Mouse (Mus musculus): ENCODE measurements at regions not wholly inside any gene's neighbourhood (a gene's known extent, or its start where the extent isn't known, plus 50 kb on each side); places are given as distances from the start of the nearest gene placed in this dataset.

DNA sequence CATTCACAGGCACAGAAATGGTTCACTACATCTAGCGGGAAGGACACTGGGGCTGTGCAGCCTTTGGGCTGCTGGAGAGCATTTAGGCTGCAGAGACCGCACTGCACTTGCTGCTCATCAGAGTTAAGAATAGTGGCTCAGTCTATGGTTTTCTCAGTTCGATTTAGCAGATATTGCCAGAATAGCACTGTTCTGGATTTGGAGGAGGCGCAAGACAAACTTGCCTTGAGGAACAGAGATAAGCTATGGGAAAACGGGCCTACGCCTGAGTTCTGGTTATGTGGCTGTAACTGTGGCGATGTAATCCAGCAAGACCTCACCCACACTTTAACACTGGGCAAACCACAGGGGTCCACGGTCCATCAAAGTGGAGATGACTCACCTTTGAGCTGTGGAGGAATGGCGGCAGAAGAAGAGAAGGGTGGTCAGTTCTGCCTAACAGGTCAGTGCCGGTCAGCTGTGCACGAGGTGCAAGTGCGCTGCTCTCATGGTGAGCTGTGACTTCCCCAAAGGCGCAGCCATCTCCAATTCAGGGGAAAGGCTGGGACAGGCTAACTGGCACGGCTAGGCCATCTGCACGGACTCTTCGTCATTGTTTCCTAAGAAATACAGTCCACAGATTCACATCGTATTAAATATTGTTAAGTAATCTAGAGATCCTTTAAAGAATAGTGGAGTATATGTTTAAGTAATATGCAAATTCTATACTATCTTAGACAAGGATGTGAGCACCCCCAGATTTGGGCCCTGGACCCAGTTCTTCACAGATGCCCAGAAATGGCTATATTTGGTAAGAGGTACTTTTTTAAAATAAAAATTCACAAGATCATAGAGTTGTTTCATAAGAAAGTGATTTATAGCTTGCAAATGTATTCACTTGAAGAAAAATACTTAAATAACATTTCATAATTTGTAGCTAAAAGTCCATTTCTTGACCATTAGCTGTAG is 118.7 kb upstream of the Sgk1 start:
- Histone ChIP-seq H3K9ac (ENCODE audit: low read length) (no peak overlapping the region), H3K4me3 (ENCODE audit: control insufficient read depth in 1 of 2, insufficient read depth in 1 of 2, low read depth in 1 of 2, low read length in 2 of 2) (no peak overlapping the region), H3K4me1 (ENCODE audit: control insufficient read depth in 2 of 2, insufficient read depth in 2 of 2, low read length in 2 of 2) (no peaks in the 10 kb centered on the region), H3K36me3 (ENCODE audit: control insufficient read depth, insufficient read depth, low read length) (no peaks in the 10 kb centered on the region), H3K27me3 (ENCODE audit: control insufficient read depth, insufficient read depth, low read length) (no peaks in the 10 kb centered on the region), H3K9me3 (ENCODE audit: control insufficient read depth, low read length) (no peaks in the 10 kb centered on the region), H3K4me2 (ENCODE audit: low read length) (no peak overlapping the region), H3K27ac (replicated peaks in 1 of 2; ENCODE audit: control insufficient read depth in 1 of 2, insufficient read depth in 1 of 2, low read depth in 2 of 2, low read length in 2 of 2) (no peak overlapping the region)
- 88% methylated on average over 17 of the region's 17 CpGs for WGBS
- no peak for ATAC-seq (ENCODE audit: insufficient number of reproducible peaks, insufficient read depth, low FRiP score, low read depth)

DNA sequence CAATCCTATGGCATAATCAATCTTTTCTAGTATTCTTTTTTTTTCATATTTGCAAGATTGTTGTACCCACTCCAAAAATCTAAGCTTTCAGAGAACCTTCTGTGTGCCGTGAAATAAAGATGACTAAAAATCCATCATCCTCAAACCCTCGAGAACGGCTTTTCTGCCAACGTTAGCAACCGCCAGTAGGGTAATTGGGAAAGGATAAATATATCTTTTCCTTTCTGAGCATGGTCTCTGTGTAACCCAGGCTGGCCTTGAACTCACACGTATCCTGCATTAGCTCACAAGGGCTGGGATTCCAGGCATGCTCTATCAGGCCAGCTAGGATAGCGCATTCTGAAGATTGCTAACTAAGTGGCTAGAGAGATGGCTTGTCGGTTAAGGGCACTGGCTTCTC is 117.9 kb upstream of the Sgk1 start:
- H3K4me1 ChIP-seq (ENCODE audit: control insufficient read depth in 2 of 2, insufficient read depth in 2 of 2, low read length in 2 of 2), result no peaks in the 10 kb centered on the region
- no peaks in the 10 kb centered on the region for H3K36me3 ChIP-seq (ENCODE audit: control insufficient read depth, insufficient read depth, low read length)
- WGBS, result 89% methylated on average over 8 of the region's 8 CpGs
- no peak overlapping the region for H3K4me3 ChIP-seq (ENCODE audit: control insufficient read depth in 1 of 2, insufficient read depth in 1 of 2, low read depth in 1 of 2, low read length in 2 of 2)
- ATAC-seq (ENCODE audit: insufficient number of reproducible peaks, insufficient read depth, low FRiP score, low read depth), result no peak
- H3K9me3 ChIP-seq (ENCODE audit: control insufficient read depth, low read length), result no peaks in the 10 kb centered on the region
- no peak overlapping the region for H3K9ac ChIP-seq (ENCODE audit: low read length)
- H3K27ac ChIP-seq (replicated peaks in 1 of 2; ENCODE audit: control insufficient read depth in 1 of 2, insufficient read depth in 1 of 2, low read depth in 2 of 2, low read length in 2 of 2), result no peak overlapping the region
- H3K4me2 ChIP-seq (ENCODE audit: low read length), result no peak overlapping the region
- no peaks in the 10 kb centered on the region for H3K27me3 ChIP-seq (ENCODE audit: control insufficient read depth, insufficient read depth, low read length)

DNA sequence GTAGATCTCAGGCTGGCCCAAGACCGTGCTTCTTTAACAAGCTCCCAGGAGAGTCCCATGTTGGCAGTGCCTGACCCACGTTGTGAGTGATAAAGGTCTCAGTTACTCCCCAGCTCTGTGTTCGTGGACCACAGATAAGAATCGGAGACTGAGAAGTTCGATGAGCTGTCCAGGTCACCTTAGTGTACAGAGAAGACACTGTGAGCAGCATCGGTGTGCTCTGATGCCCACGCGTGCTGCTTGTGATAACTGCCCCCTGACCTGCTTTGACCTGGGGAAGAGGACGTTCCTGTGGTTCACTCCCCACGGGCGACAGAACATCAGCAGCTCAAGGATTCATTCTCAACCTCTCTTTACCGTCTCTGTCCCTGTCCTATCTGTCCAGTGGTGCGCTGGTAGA is 117.1 kb upstream of the Sgk1 start:
- 68% methylated on average over 13 of the region's 13 CpGs for WGBS
- Histone ChIP-seq H3K4me2 (ENCODE audit: low read length) (no peak overlapping the region), H3K9ac (ENCODE audit: low read length) (no peak overlapping the region), H3K4me1 (ENCODE audit: control insufficient read depth in 2 of 2, insufficient read depth in 2 of 2, low read length in 2 of 2) (no peaks in the 10 kb centered on the region), H3K9me3 (ENCODE audit: control insufficient read depth, low read length) (no peaks in the 10 kb centered on the region), H3K4me3 (ENCODE audit: control insufficient read depth in 1 of 2, insufficient read depth in 1 of 2, low read depth in 1 of 2, low read length in 2 of 2) (no peak overlapping the region), H3K36me3 (ENCODE audit: control insufficient read depth, insufficient read depth, low read length) (no peaks in the 10 kb centered on the region), H3K27me3 (ENCODE audit: control insufficient read depth, insufficient read depth, low read length) (no peaks in the 10 kb centered on the region), H3K27ac (replicated peaks in 1 of 2; ENCODE audit: control insufficient read depth in 1 of 2, insufficient read depth in 1 of 2, low read depth in 2 of 2, low read length in 2 of 2) (no peak overlapping the region)
- ATAC-seq (ENCODE audit: insufficient number of reproducible peaks, insufficient read depth, low FRiP score, low read depth), result no peak

DNA sequence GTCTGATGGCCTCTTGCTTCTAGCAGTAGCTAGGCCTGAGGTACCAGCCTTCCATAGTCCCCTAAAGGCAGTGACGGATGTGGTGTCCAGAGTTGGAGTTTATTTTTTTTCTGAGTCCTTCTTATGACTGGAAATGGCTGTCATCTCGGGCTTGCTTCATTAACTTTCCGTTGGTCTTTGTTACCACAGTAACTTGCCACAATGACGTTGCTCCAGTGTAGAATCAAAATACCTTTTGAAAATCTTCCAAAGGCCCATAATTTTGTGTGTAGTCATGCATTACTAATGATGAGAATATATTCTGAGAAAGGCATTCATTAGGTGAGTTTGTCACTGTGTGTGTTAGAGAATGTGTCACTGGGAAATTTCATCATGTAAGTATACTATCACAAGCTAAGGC is 108.4 kb upstream of the Sgk1 start:
- Histone ChIP-seq H3K27me3 (ENCODE audit: control insufficient read depth, insufficient read depth, low read length) (no peaks in the 10 kb centered on the region), H3K4me3 (ENCODE audit: control insufficient read depth in 1 of 2, insufficient read depth in 1 of 2, low read depth in 1 of 2, low read length in 2 of 2) (no peak overlapping the region), H3K27ac (replicated peaks in 1 of 2; ENCODE audit: control insufficient read depth in 1 of 2, insufficient read depth in 1 of 2, low read depth in 2 of 2, low read length in 2 of 2) (no peak overlapping the region), H3K36me3 (ENCODE audit: control insufficient read depth, insufficient read depth, low read length) (no peaks in the 10 kb centered on the region), H3K4me1 (ENCODE audit: control insufficient read depth in 2 of 2, insufficient read depth in 2 of 2, low read length in 2 of 2) (no peaks in the 10 kb centered on the region), H3K9ac (ENCODE audit: low read length) (no peak overlapping the region), H3K4me2 (ENCODE audit: low read length) (no peak overlapping the region), H3K9me3 (ENCODE audit: control insufficient read depth, low read length) (no peaks in the 10 kb centered on the region)
- 84% methylated on average over 4 of the region's 4 CpGs for WGBS
- ATAC-seq (ENCODE audit: insufficient number of reproducible peaks, insufficient read depth, low FRiP score, low read depth), result no peak

DNA sequence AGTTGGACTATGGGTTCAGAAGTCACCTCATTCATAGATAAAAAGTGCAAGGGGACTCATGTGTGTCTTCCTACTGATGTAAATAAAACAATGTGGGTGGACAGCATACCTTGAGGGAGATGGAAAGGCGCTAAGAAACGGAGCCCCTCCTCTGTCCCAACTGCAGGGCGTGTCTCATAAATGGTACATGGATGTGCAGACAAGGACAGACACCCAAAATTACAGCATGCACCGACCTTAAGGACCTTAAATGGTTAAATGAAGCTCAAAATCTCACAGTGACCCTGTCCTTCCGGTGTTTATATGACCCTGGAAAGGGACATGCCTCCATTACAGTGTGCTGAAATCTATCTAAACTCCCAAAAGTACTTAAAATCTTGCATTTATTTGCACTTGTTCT is 106.5 kb upstream of the Sgk1 start:
- Histone ChIP-seq H3K4me3 (ENCODE audit: control insufficient read depth in 1 of 2, insufficient read depth in 1 of 2, low read depth in 1 of 2, low read length in 2 of 2) (no peak overlapping the region), H3K27ac (replicated peaks in 1 of 2; ENCODE audit: control insufficient read depth in 1 of 2, insufficient read depth in 1 of 2, low read depth in 2 of 2, low read length in 2 of 2) (no peak overlapping the region), H3K27me3 (ENCODE audit: control insufficient read depth, insufficient read depth, low read length) (no peaks in the 10 kb centered on the region), H3K36me3 (ENCODE audit: control insufficient read depth, insufficient read depth, low read length) (no peaks in the 10 kb centered on the region), H3K9me3 (ENCODE audit: control insufficient read depth, low read length) (no peaks in the 10 kb centered on the region), H3K9ac (ENCODE audit: low read length) (no peak overlapping the region), H3K4me2 (ENCODE audit: low read length) (no peak overlapping the region), H3K4me1 (ENCODE audit: control insufficient read depth in 2 of 2, insufficient read depth in 2 of 2, low read length in 2 of 2) (no peaks in the 10 kb centered on the region)
- 81% methylated on average over 5 of the region's 5 CpGs for WGBS
- no peak for ATAC-seq (ENCODE audit: insufficient number of reproducible peaks, insufficient read depth, low FRiP score, low read depth)

DNA sequence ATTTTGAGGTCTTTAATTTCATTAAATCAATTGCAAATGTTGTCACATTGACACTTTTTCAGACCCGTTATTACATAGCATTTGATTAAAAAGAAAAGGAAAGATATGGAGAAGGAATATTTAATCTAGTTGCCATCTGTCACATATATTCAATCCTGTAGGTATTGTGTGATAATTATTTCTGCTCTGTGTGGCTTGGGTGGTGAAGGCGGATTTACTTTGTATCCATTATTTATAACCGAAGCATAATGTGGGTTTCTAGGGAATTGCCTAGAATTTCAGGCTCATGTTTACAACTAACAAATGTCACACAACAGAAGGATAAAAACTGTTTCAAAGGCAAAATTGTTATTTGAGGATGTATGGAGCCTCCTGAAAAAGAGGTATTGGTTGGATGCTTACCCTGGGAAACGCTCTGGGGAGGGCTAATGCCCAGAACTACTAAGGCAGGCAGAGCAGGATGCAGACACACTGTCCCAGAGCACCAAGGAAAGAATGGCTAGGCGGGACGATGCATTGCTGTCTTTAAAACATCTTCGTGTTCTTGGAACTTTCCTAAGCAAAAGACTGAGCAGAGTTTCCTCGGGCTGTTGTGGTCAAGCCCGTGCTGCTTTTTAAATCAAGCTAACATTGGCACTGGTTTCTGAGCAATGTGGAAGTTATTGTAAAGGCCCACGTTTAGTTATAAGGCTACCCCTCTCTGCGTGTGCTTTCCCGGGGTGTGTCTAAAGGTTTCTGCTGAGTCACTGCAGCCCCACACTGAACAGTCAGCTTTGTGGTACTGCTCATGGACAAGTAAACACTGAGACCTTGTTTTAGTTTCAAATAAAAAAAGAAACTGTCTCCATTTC is 105.8 kb upstream of the Sgk1 start:
- Histone ChIP-seq H3K27ac (replicated peaks in 1 of 2; ENCODE audit: control insufficient read depth in 1 of 2, insufficient read depth in 1 of 2, low read depth in 2 of 2, low read length in 2 of 2) (no peak overlapping the region), H3K27me3 (ENCODE audit: control insufficient read depth, insufficient read depth, low read length) (no peaks in the 10 kb centered on the region), H3K4me3 (ENCODE audit: control insufficient read depth in 1 of 2, insufficient read depth in 1 of 2, low read depth in 1 of 2, low read length in 2 of 2) (no peak overlapping the region), H3K4me2 (ENCODE audit: low read length) (no peak overlapping the region), H3K4me1 (ENCODE audit: control insufficient read depth in 2 of 2, insufficient read depth in 2 of 2, low read length in 2 of 2) (0 out of 4 replicates have a peak, but pooled peaks cover 0 to 3% of the 10 kb centered on the region in 2 experiments), H3K9ac (ENCODE audit: low read length) (no peak overlapping the region), H3K9me3 (ENCODE audit: control insufficient read depth, low read length) (no peaks in the 10 kb centered on the region), H3K36me3 (ENCODE audit: control insufficient read depth, insufficient read depth, low read length) (no peaks in the 10 kb centered on the region)
- ATAC-seq (ENCODE audit: insufficient number of reproducible peaks, insufficient read depth, low FRiP score, low read depth), result no peak
- 68% methylated on average over 12 of the region's 12 CpGs for WGBS

DNA sequence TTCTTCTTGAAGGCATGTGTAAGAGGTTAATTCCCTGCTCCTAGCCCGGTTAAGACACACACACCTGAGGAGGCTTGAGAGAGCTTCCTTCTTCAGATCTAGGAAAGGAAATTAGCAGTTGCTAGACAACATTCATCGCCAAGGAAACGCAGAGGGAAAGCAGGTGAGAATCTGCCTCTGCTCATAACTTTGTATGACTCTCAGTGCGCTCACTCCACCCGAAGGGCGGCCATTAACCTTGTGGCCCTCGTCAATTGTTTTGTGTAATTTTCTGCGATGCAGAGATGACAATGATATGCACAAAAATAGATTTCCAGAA is 105.3 kb upstream of the Sgk1 start:
- H3K4me1 ChIP-seq (ENCODE audit: control insufficient read depth in 2 of 2, insufficient read depth in 2 of 2, low read length in 2 of 2), result 0 out of 4 replicates have a peak, but pooled peaks cover 0 to 3% of the 10 kb centered on the region in 2 experiments
- H3K27ac ChIP-seq (replicated peaks in 1 of 2; ENCODE audit: control insufficient read depth in 1 of 2, insufficient read depth in 1 of 2, low read depth in 2 of 2, low read length in 2 of 2), result no peak overlapping the region
- no peak for ATAC-seq (ENCODE audit: insufficient number of reproducible peaks, insufficient read depth, low FRiP score, low read depth)
- no peak overlapping the region for H3K9ac ChIP-seq (ENCODE audit: low read length)
- H3K4me2 ChIP-seq (ENCODE audit: low read length), result no peak overlapping the region
- WGBS, result 86% methylated on average over 8 of the region's 8 CpGs
- no peaks in the 10 kb centered on the region for H3K27me3 ChIP-seq (ENCODE audit: control insufficient read depth, insufficient read depth, low read length)
- H3K4me3 ChIP-seq (ENCODE audit: control insufficient read depth in 1 of 2, insufficient read depth in 1 of 2, low read depth in 1 of 2, low read length in 2 of 2), result no peak overlapping the region
- no peaks in the 10 kb centered on the region for H3K9me3 ChIP-seq (ENCODE audit: control insufficient read depth, low read length)
- H3K36me3 ChIP-seq (ENCODE audit: control insufficient read depth, insufficient read depth, low read length), result no peaks in the 10 kb centered on the region
